Mouse (Mus musculus) megakaryocyte, embryonic 14.5 days (primary cell): ENCODE data around the gene Fbxo31.

Source experiments
- FLI1 ChIP-seq: IDR thresholded peaks from 2 replicates; pipeline ENCODE4 v1.6.1; 2012; ENCODE audit warnings: low read length, inconsistent platforms, mixed read lengths
- GATA1 ChIP-seq: IDR thresholded peaks from 3 replicates; pipeline ENCODE4 v1.6.1; 2012; ENCODE audit warnings: mixed read lengths, low read length, inconsistent platforms, borderline replicate concordance

DNA sequence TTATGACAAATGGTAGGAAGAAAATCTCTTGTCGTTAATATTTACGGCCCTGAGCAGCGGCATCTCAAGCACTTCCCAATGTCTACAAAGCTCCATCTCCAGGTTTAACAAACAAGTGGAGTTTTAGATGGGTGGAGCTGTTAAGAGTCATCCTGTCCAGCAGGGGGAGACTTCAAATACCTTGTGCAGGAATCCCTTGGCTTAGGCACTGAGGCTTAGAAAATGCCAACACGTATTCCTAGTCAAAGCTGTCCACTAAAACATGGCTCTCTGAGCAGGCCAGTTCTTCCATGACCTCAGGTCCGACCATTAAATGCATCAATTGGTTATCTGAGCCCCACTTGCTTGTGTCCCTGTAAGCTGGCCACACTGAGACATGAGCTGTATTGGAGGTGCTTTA lies 29.1 kb upstream of the Fbxo31 start:
- TF ChIP-seq GATA1 (no peak), FLI1 (no peak)
